Mouse (Mus musculus) neural tube, embryonic 12.5 days (tissue): Measurements from ENCODE around the gene Peg12. TPM values are rescaled to one million over a fixed set of nuclear protein-coding genes. Genes with fewer than 3 reads are reported as not detected.

Experiments
- ATAC-seq: fragments of 200-750 bp; cut with Nextera tagmentation; 2 replicates; pipeline ENCODE4 v1.8.0; 2017; ENCODE audit warnings: low read depth, mild to moderate bottlenecking, moderate TSS enrichment, moderate library complexity; ENCODE audit not compliant: low FRiP score
- H3K27ac ChIP-seq: fragments of 300-500 bp; sonication (generic); 2 replicates; pipeline ENCODE4 v1.5.1; 2016
- H3K27me3 ChIP-seq: fragments of 300-500 bp; sonication (generic); replicated peaks from 2 replicates; pipeline ENCODE4 v1.6.1; 2016; ENCODE audit warnings: mild to moderate bottlenecking
- H3K36me3 ChIP-seq: fragments of 300-500 bp; sonication (generic); 2 replicates; pipeline ENCODE4 v1.6.1; 2016; ENCODE audit warnings: mild to moderate bottlenecking
- H3K4me1 ChIP-seq: fragments of 300-500 bp; sonication (generic); 2 replicates; pipeline ENCODE4 v1.6.1; 2016
- H3K4me2 ChIP-seq: fragments of 300-500 bp; sonication (generic); replicated peaks from 2 replicates; pipeline ENCODE4 v1.6.1; 2016; ENCODE audit warnings: mild to moderate bottlenecking
- H3K4me3 ChIP-seq: fragments of 300-500 bp; sonication (generic); 2 replicates; pipeline ENCODE4 v1.5.1; 2016
- H3K9ac ChIP-seq: fragments of 300-500 bp; sonication (generic); 2 replicates; pipeline ENCODE4 v1.6.1; 2016; ENCODE audit warnings: mild to moderate bottlenecking
- H3K9me3 ChIP-seq: fragments of 300-500 bp; sonication (generic); 2 replicates; pipeline ENCODE4 v1.6.1; 2016; ENCODE audit warnings: mild to moderate bottlenecking
- WGBS: fragments of 180-500 bp; shearing (Covaris S2); methylation state at CpG from one replicate; pipeline ENCODE4 v1.1.7; 2016; 5-methylcytosine and 5-hydroxymethylcytosine counted together
- polyA plus RNA-seq: library from polyadenylated mRNA; unstranded; fragments of >200 nt; fragmentation: Nextera tagmentation; extraction: Ambion mirVana; gene quantifications from 2 replicates; pipeline ENCODE4 v1.2.1, GENCODE M21; 2016

The Peg12 gene
- polyA plus RNA-seq, 1 experiment from 2014 or later = 47.2 TPM

- Histone ChIP-seq H3K27ac (peak within 1 kb of the TSS; percentile 69), H3K4me3 (peak within 1 kb of the TSS; percentile 53), H3K4me2 (peak within 1 kb of the TSS; percentile 58), H3K9me3 (peaks cover 8% of the 10 kb centered on the region; the same call in 1 of the 2 replicates), H3K36me3 (no peaks in the 10 kb centered on the region), H3K27me3 (no peaks in the 10 kb centered on the region), H3K4me1 (no peaks in the 10 kb centered on the region), H3K9ac (peak within 1 kb of the TSS; percentile 83)
- peak; percentile 87 for ATAC-seq
- WGBS = 23% methylated on average over 48 of the region's 49 CpGs
Observed at GRCm38 (mm10) chr7:62419493-62420360, 44.6 kb downstream of the Peg12 start, which contains the start of gene Mkrn3. TSS of gene Mkrn3 (minus strand) at chr7:62420139.

GRCm38 (mm10) chr7:62419105-62419492 is 45.2 kb downstream of the Peg12 start:
- peak overlapping the region; percentile 69 for H3K27ac ChIP-seq
- H3K27me3 ChIP-seq = no peaks in the 10 kb centered on the region
- H3K36me3 ChIP-seq = no peaks in the 10 kb centered on the region
- H3K9ac ChIP-seq = peak overlapping the region; percentile 83
- peaks cover 8% of the 10 kb centered on the region; the same call in 1 of the 2 replicates for H3K9me3 ChIP-seq
- peak; percentile 55; the same call in 1 of the 2 replicates for ATAC-seq
- H3K4me3 ChIP-seq = peak overlapping the region; percentile 53
- 50% methylated on average over 17 of the region's 17 CpGs for WGBS
- peak overlapping the region; percentile 58 for H3K4me2 ChIP-seq
- H3K4me1 ChIP-seq = no peaks in the 10 kb centered on the region

GRCm38 (mm10) chr7:62418346-62418745 is 46.0 kb downstream of the Peg12 start:
- 57% methylated on average over 9 of the region's 9 CpGs for WGBS
- peak overlapping the region; percentile 58 for H3K4me2 ChIP-seq
- no peak for ATAC-seq

GRCm38 (mm10) chr7:62416173-62416572 is 48.1 kb downstream of the Peg12 start:
- Histone ChIP-seq H3K4me2 (peak overlapping the region; percentile 32; the same call in 1 of the 2 replicates), H3K27me3 (no peaks in the 10 kb centered on the region), H3K4me1 (no peaks in the 10 kb centered on the region), H3K9me3 (peaks cover 8% of the 10 kb centered on the region; the same call in 1 of the 2 replicates), H3K4me3 (no peak overlapping the region), H3K9ac (no peak overlapping the region), H3K36me3 (no peaks in the 10 kb centered on the region), H3K27ac (0 out of 2 replicates have a peak overlapping the region, but pooled peaks have one; percentile 2)
- no peak for ATAC-seq

More at GRCm38 (mm10) chr7:62418346-62418745, 46.0 kb downstream of the Peg12 start:
- H3K36me3 ChIP-seq = no peaks in the 10 kb centered on the region
- H3K27me3 ChIP-seq = no peaks in the 10 kb centered on the region
- peak overlapping the region; percentile 83 for H3K9ac ChIP-seq
- peaks cover 8% of the 10 kb centered on the region; the same call in 1 of the 2 replicates for H3K9me3 ChIP-seq
- peak overlapping the region; percentile 53 for H3K4me3 ChIP-seq
- H3K27ac ChIP-seq = no peak overlapping the region
- no peaks in the 10 kb centered on the region for H3K4me1 ChIP-seq

- H3K27ac ChIP-seq = no peak overlapping the region
Observed at GRCm38 (mm10) chr7:62415222-62415621, 49.1 kb downstream of the Peg12 start.

More at GRCm38 (mm10) chr7:62415222-62415621, 49.1 kb downstream of the Peg12 start:
- H3K4me2 ChIP-seq = no peak overlapping the region
- no peak for ATAC-seq
- H3K27me3 ChIP-seq = no peaks in the 10 kb centered on the region
- H3K4me3 ChIP-seq = no peak overlapping the region
- 50% methylated on average over 1 of the region's 1 CpGs for WGBS
- no peaks in the 10 kb centered on the region for H3K36me3 ChIP-seq
- no peaks in the 10 kb centered on the region for H3K4me1 ChIP-seq
- H3K9ac ChIP-seq = no peak overlapping the region
- H3K9me3 ChIP-seq = peaks cover 8% of the 10 kb centered on the region; the same call in 1 of the 2 replicates

Other genes starting within 250 kb of the Peg12 start
- gene Ndn, start 117.9 kb downstream of the Peg12 start, polyA plus RNA-seq = 225 and 251 TPM in 2 replicates
- gene Magel2, start 87.5 kb downstream of the Peg12 start, polyA plus RNA-seq = 7.2 and 8.2 TPM in 2 replicates
- gene Mkrn3, start 44.4 kb downstream of the Peg12 start, polyA plus RNA-seq = 17.2 and 17.6 TPM in 2 replicates